Mouse (Mus musculus): ENCODE measurements around the gene Chst14. TPM values are rescaled to one million over a fixed set of nuclear protein-coding genes. Genes with fewer than 3 reads are reported as not detected.

Gene Chst14
- polyA plus RNA-seq, 1 experiment: 1.0 TPM

DNA sequence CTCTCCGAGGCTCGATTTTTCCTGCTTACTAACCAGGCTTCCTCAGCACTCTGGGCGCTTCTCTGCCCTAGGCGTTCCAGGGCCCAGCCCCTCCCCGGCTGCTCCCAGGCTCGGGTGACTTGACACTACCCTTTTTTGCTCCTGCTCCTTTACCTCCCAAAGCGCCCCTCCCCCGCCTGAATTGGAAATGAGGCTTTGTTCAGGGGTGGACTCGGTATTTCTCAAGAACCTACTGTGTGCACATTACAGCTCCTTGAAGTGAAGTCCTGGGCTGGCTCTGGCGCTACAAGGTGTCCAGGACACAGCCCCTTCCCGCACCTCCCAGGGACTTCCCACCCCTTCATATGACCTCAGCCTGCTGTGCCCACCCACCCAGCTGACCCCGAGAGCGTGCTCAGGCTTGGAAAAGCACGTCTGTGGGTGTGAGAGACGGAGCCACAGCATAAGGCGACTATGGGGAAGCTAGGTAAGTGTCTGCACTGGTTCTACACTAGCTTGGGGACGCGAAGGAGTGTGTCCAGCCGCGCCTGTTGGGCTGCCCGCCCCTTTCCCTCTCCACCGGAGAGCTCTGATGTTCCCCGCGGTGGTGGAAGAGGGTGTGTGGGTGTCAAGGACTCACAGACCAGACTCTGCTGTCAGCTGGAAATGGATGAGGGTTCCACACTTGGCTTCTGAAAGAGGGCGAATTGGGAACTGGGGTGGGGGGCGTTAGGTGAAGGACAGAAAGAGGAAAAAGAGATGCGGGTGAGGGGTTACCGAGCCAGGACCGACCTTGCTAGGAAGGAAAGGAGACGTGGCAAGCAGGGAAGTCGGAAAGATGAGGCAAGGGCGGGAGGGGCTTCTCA lies 26.1 kb upstream of the Chst14 start, which contains the start of gene Bahd1:
Gene Bahd1 (plus strand): TSS at position 397 of the 845 bp plus-strand sequence.
- Histone ChIP-seq H3K27me3 (ENCODE audit: control insufficient read depth, insufficient read depth, low read length) (no peaks in the 10 kb centered on the region), H3K4me1 (ENCODE audit: control insufficient read depth, insufficient read depth, low read length) (peaks cover 44% of the 10 kb centered on the region), H3K27ac (ENCODE audit: control insufficient read depth, insufficient read depth, low read depth, low read length) (peak within 1 kb of the TSS; percentile 73), H3K36me3 (ENCODE audit: control insufficient read depth, insufficient read depth, low read length) (no peaks in the 10 kb centered on the region), H3K4me3 (ENCODE audit: control insufficient read depth, low read depth, low read length) (peak within 1 kb of the TSS; percentile 93)
- peak; percentile 13; the same call in 1 of the 2 replicates for TF ChIP-seq POLR2A (IDR thresholded peaks at IDR 0.05; ENCODE audit: control insufficient read depth, low read depth, low read length)
- no peak for TF ChIP-seq CTCF (IDR thresholded peaks at IDR 0.05; ENCODE audit: control insufficient read depth, insufficient read depth, insufficient replicate concordance, low read depth, low read length)

DNA sequence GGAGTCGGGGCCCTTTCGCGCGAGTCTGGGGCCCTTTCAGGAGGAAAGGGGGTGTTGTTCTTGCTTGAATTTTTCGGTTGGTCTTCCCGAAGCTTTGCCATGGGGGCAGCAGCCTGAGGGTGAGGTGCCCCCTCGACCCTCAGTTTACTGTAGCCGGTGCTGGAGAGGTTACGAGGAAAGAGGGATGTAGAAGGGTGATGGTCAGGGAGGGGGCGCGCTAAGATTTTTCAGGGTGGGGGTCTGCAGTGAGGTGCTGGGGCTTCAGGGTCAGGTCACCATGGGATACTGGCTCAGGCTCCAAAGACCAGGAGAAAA lies 25.5 kb upstream of the Chst14 start:
- no peaks in the 10 kb centered on the region for H3K27me3 ChIP-seq (ENCODE audit: control insufficient read depth, insufficient read depth, low read length)
- TF ChIP-seq CTCF (IDR thresholded peaks at IDR 0.05; ENCODE audit: control insufficient read depth, insufficient read depth, insufficient replicate concordance, low read depth, low read length) (no peak), POLR2A (IDR thresholded peaks at IDR 0.05; ENCODE audit: control insufficient read depth, low read depth, low read length) (no peak; the same call in 1 of the 2 replicates)
- peaks cover 41% of the 10 kb centered on the region for H3K4me1 ChIP-seq (ENCODE audit: control insufficient read depth, insufficient read depth, low read length)
- H3K4me3 ChIP-seq (ENCODE audit: control insufficient read depth, low read depth, low read length): peak overlapping the region; percentile 77
- H3K27ac ChIP-seq (ENCODE audit: control insufficient read depth, insufficient read depth, low read depth, low read length): peak overlapping the region; percentile 73
- H3K36me3 ChIP-seq (ENCODE audit: control insufficient read depth, insufficient read depth, low read length): no peaks in the 10 kb centered on the region

DNA sequence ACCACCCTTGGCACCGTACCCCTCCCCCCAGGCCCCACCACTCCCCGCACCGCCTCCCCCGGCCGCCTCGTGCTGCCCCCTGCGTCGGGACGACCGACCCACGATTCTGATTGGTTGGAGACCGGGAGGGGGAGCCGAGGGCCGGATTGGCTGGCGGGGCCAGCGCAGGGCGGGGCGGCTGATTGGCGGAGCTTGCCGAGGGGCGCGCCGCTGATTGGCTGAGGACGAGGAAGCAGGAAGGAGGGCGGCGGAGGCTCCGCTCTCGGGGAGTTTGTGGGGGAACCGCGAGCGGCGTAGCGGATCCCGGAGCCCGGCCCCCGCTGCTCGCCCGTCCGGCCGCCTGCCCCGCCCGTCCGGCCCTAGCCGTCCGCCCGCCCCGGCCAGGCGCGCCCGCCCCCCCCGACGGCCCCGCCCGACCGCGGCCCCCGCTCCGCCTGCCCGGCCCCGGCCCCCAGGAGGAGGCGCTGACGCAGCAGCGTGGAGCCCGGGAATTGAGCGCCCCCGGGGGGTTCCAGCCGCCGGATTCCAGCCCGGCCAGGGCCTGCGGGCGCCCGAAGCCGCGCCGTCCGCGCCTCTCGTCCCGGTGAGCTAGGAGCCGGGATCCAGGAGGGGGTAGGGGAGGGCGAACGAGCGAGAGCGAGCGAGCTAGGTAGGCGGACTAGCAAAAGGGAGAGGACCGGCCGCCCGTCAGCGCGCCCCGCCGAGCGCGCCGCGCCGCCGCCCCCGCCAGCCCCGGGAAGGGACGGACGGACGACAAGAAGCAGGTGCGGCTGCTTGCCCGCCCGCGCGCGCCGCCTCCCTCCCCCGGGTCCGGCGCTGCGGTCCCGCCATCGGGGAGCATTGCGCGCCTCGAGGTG lies 24.9 kb upstream of the Chst14 start:
- TF ChIP-seq CTCF (IDR thresholded peaks at IDR 0.05; ENCODE audit: control insufficient read depth, insufficient read depth, insufficient replicate concordance, low read depth, low read length) (no peak), POLR2A (IDR thresholded peaks at IDR 0.05; ENCODE audit: control insufficient read depth, low read depth, low read length) (peak; percentile 50; the same call in 1 of the 2 replicates)
- H3K4me1 ChIP-seq (ENCODE audit: control insufficient read depth, insufficient read depth, low read length): peaks cover 35% of the 10 kb centered on the region
- no peaks in the 10 kb centered on the region for H3K27me3 ChIP-seq (ENCODE audit: control insufficient read depth, insufficient read depth, low read length)
- no peaks in the 10 kb centered on the region for H3K36me3 ChIP-seq (ENCODE audit: control insufficient read depth, insufficient read depth, low read length)
- peak overlapping the region; percentile 93 for H3K4me3 ChIP-seq (ENCODE audit: control insufficient read depth, low read depth, low read length)
- H3K27ac ChIP-seq (ENCODE audit: control insufficient read depth, insufficient read depth, low read depth, low read length): peak overlapping the region; percentile 88

DNA sequence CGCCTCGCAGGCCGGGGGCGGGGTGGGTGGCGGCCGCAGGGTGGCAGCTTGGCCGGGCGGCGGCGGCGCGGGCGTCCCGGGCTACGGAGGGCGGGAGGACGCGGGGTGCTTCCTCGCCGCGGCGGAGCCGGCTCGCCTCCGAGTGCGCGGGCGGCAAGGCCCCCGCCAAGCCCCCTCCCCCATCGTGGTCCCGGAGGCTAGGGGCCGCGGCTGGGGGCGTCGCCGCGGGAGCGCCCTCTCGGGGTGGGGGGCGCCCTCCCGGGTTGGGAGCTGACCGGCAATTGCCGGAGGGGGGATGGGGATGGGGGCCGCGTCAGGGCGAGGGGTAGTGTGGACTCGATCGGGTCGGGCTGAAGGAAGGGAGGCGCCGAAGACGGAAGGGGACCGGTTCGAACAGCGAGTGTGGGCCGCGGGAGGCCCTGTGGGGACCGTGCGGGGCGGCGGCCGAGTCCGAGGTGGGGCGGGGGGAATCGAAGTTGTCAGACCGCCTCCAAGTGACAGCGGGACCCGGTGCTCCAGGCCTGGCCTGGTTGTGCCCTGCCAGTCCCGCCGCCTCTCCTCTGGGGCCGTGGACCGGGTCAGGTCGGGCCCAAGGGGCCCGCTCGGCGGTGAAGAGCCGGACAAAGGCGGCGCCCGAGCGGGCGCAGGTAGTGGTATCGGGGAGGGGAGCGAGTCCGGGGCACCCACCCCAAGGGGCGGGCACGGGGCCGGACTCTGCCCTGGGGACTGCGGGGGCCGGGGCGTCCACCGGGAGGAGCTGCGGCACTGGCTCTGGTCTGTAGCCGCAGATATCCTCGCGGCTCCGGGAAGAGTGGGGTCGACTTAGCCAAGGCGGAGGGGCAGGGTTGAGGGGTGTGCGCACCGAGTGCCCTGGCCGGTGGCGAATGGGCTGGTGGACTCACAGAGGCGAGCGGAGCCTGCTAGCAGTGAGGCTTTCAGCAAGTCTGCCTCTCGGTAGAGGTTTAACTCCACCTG lies 24.0 kb upstream of the Chst14 start:
- TF ChIP-seq CTCF (IDR thresholded peaks at IDR 0.05; ENCODE audit: control insufficient read depth, insufficient read depth, insufficient replicate concordance, low read depth, low read length): no peak
- TF ChIP-seq POLR2A (IDR thresholded peaks at IDR 0.05; ENCODE audit: control insufficient read depth, low read depth, low read length): 0 out of 2 replicates have a peak, but pooled peaks have one; percentile 6
- Histone ChIP-seq H3K27me3 (ENCODE audit: control insufficient read depth, insufficient read depth, low read length) (no peaks in the 10 kb centered on the region), H3K4me3 (ENCODE audit: control insufficient read depth, low read depth, low read length) (peak overlapping the region; percentile 93), H3K27ac (ENCODE audit: control insufficient read depth, insufficient read depth, low read depth, low read length) (no peak overlapping the region), H3K36me3 (ENCODE audit: control insufficient read depth, insufficient read depth, low read length) (no peaks in the 10 kb centered on the region), H3K4me1 (ENCODE audit: control insufficient read depth, insufficient read depth, low read length) (peaks cover 26% of the 10 kb centered on the region)

DNA sequence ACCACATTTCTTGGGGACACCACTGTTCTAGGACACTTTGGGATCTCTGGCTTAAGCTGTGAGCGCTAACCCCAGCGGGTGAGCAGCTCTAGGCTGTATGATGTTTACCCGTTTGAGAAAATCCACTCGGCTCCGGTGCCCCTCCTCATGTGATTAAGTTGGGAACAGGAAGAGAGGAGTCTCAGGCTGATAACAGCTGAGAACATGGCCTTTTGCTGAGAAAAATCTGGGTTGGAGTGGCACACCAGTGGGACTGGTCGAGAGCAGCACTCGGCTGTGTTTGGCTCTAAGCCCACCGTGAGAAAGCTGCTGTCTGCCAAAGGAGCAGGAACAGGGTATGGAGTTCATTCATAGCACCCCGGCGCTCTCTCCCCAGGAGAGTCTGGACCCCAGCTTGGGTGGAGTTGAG lies 23.0 kb upstream of the Chst14 start:
- Histone ChIP-seq H3K36me3 (ENCODE audit: control insufficient read depth, insufficient read depth, low read length) (no peaks in the 10 kb centered on the region), H3K27me3 (ENCODE audit: control insufficient read depth, insufficient read depth, low read length) (no peaks in the 10 kb centered on the region), H3K4me3 (ENCODE audit: control insufficient read depth, low read depth, low read length) (no peak overlapping the region), H3K4me1 (ENCODE audit: control insufficient read depth, insufficient read depth, low read length) (peaks cover 18% of the 10 kb centered on the region), H3K27ac (ENCODE audit: control insufficient read depth, insufficient read depth, low read depth, low read length) (no peak overlapping the region)
- TF ChIP-seq POLR2A (IDR thresholded peaks at IDR 0.05; ENCODE audit: control insufficient read depth, low read depth, low read length): no peak
- TF ChIP-seq CTCF (IDR thresholded peaks at IDR 0.05; ENCODE audit: control insufficient read depth, insufficient read depth, insufficient replicate concordance, low read depth, low read length): no peak

DNA sequence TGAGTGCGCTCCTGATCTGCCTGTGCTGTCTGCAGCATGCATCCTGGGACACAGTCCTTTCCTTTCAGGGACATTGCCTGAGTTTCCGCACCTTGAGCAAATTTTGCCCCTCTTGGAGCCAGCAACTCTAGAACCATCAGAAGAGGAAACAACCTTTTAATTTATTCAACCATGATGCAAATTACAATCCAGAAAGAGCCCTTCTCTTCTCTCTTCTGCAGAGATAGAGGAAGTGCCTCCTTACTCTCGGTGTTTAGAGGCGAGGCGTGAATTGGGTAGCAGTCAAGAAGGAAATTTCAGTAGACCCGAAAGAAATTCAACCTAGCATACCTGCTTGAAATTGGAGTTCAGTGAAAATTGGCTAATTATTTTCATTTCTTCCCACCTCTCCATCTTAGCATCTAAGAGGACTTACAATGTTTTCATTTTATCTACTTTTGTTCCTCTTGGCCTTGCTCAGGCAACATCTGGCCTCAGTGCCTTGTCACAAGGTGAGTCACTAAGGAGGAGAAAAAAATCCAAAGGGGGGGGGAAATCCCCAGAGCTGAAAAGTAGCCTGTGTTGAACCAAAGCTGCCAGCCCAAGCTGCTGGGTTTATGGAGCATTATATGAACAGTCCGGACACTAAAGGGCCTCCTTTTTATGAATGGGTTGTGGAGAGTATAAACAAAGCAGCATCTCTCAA lies 20.7 kb upstream of the Chst14 start:
- no peak for TF ChIP-seq CTCF (IDR thresholded peaks at IDR 0.05; ENCODE audit: control insufficient read depth, insufficient read depth, insufficient replicate concordance, low read depth, low read length)
- no peak for TF ChIP-seq POLR2A (IDR thresholded peaks at IDR 0.05; ENCODE audit: control insufficient read depth, low read depth, low read length)
- H3K4me3 ChIP-seq (ENCODE audit: control insufficient read depth, low read depth, low read length): no peak overlapping the region
- peaks cover 11% of the 10 kb centered on the region; the same call in 1 of the 2 replicates for H3K4me1 ChIP-seq (ENCODE audit: control insufficient read depth, insufficient read depth, low read length)
- no peaks in the 10 kb centered on the region for H3K36me3 ChIP-seq (ENCODE audit: control insufficient read depth, insufficient read depth, low read length)
- no peak overlapping the region for H3K27ac ChIP-seq (ENCODE audit: control insufficient read depth, insufficient read depth, low read depth, low read length)
- no peaks in the 10 kb centered on the region for H3K27me3 ChIP-seq (ENCODE audit: control insufficient read depth, insufficient read depth, low read length)
